Mouse (Mus musculus): ENCODE measurements around the gene Arglu1.

- TF ChIP-seq CTCF (IDR thresholded peaks at IDR 0.05; ENCODE audit: extremely low read depth, insufficient read depth, insufficient read length, insufficient replicate concordance) (no peak), POLR2A (IDR thresholded peaks at IDR 0.05; ENCODE audit: low read depth, low read length) (no peak)
Measured at GRCm38 (mm10) chr8:8674864-8675263, 15.5 kb downstream of the Arglu1 start.
